Mouse (Mus musculus): ENCODE results near the gene Ms4a18. TPM values are rescaled to one million over a fixed set of nuclear protein-coding genes. Genes with fewer than 3 reads are reported as not detected.

Ms4a18 gene
- polyA plus RNA-seq, 1 experiment from 2014 or later: not detected

DNA sequence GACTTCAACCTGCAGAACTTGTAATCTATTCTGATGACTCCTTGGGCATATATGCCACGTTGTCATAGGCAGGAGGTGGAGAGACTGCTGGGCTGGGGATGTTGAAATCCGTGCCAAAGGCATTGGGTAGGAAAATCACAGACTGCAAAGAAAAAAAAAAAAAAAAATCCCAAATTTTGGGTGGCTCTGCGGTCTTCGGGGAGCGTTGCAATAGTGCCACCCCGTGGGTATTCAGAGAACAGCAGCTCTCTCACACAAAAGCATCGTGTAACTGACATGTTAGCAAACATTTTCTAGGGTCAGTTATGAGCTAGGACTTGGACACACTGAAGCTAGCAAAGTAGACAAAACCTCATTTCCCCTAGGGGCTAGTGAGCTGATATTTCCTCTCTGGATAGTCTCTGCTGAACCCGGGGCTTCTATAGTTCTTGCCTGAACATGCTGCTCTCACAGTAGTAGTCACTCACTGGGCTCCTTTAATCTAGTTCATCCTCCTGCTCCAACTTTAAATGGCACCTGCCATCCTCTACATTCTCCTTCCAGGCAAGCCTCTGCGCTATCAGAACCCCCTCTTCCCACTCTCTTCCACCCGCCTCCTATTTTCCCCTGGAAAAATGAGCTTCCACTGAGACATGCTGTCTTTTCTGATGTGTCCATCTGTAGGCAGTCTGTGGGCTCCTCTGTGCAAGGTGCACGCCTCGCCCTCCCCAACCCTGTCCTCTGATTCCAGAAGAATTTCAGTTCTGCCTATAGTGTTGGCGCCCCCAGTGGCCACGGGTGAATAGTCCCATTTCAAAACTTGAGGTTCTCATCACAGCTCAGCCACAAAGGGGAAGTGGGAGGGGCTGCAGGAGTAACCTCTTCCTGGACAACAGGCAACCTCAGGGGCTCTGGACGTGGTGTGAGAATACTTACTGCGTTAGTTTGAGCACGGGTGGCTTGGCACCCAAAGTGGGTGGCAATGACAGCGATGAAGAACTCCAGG lies 38.4 kb downstream of the Ms4a18 start:
- Histone ChIP-seq H3K9me3 (no peaks in the 10 kb centered on the region), H3K9ac (peak overlapping the region; percentile 33; the same call in 1 of the 2 replicates), H3K27ac (no peak overlapping the region), H3K4me1 (peaks cover 4% of the 10 kb centered on the region; the same call in 1 of the 2 replicates), H3K4me2 (peak overlapping the region; percentile 27), H3K4me3 (replicated peaks) (no peak overlapping the region), H3K27me3 (no peaks in the 10 kb centered on the region), H3K36me3 (replicated peaks) (no peaks in the 10 kb centered on the region)
- peak; percentile 59 for ATAC-seq (ENCODE audit: low FRiP score)
- 14% methylated on average over 18 of the region's 18 CpGs for WGBS

DNA sequence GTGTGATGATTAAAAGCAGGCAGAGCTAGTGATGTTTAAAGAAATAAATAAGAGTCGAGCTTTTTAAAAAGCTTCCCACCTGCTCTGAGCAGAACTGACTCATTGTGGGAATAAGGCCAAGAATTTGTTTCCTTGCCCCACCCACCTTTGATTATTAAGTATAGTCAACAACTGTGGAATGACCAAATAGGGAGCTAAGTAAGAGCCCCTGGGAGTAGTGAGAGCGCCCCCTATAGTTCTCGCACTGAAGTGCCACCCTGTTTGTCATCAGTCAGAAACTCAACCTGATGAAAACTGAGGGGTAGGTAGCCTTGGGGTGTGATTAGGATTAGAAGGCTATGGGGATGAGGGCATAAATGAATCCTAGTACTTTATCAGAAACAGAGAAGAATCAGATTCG lies 41.5 kb downstream of the Ms4a18 start:
- 59% methylated on average over 4 of the region's 4 CpGs for WGBS

DNA sequence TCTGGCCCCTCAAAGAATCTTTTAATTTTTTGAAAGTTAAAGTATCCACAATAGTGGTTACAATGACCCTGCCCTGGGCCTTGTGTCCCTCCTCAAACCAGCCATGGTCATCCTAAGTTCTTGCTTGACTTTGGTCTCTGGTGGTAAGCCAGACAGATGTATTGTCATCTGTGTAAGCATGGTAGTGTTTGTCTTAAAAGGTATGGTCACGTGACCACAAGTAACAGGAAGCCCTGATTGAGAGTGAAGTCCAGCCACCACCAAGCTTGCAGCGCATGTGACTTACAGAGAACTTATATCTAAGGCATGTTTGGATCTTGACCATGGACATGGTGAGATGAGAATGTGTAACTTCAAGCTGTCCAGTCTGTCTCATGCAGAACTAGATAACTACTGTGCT lies 42.6 kb downstream of the Ms4a18 start:
- WGBS: 75% methylated on average over 2 of the region's 2 CpGs
- H3K27ac ChIP-seq: no peak overlapping the region
- 0 out of 2 replicates have a peak, but pooled peaks cover 5% of the 10 kb centered on the region for H3K9me3 ChIP-seq
- no peak overlapping the region for H3K4me3 ChIP-seq (replicated peaks)
- H3K36me3 ChIP-seq (replicated peaks): no peaks in the 10 kb centered on the region
- no peak for ATAC-seq (ENCODE audit: low FRiP score)
- H3K27me3 ChIP-seq: no peaks in the 10 kb centered on the region
- H3K9ac ChIP-seq: no peak overlapping the region
- H3K4me2 ChIP-seq: no peak overlapping the region
- H3K4me1 ChIP-seq: peaks cover 4% of the 10 kb centered on the region; the same call in 1 of the 2 replicates

More for the DNA sequence above, 41.5 kb downstream of the Ms4a18 start:
- Histone ChIP-seq H3K27ac (no peak overlapping the region), H3K36me3 (replicated peaks) (no peaks in the 10 kb centered on the region), H3K4me3 (replicated peaks) (no peak overlapping the region), H3K4me2 (no peak overlapping the region), H3K27me3 (no peaks in the 10 kb centered on the region), H3K9me3 (0 out of 2 replicates have a peak, but pooled peaks cover 3% of the 10 kb centered on the region), H3K9ac (no peak overlapping the region), H3K4me1 (peaks cover 4% of the 10 kb centered on the region; the same call in 1 of the 2 replicates)
- ATAC-seq (ENCODE audit: low FRiP score): no peak

DNA sequence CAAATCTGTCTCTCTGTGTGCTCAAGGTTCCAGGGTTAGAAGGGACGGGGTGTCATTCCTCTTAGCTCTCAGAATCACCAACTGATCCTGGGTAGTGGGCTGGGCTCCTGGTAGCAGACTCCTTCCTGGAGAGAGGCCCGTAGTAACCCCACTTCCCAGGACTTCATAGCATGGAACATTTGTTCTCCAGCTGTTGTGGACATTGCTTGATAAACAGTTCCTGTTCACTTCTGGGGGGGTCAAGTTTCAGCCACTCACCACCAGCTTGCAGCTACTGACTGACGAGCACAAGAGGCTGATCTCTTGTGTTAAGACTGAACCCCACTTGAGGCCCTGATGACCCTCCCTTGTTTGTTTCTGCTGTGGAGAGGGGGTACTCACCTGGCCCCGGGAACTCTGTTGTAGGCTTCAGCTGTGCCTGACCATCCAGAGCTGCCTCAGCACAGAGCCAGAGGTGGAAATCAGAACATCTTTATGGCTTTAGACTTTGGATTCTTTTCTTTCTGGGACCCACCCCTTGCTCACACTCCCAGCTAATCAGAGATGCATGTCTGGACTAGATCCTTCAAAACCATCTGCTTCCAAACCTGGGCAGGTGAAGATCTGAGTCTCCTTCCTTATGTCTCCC lies 43.5 kb downstream of the Ms4a18 start, which contains the start of gene Ms4a10:
Gene Ms4a10, minus strand, starts transcription at position 433 of the 628 bp plus-strand sequence.
- Histone ChIP-seq H3K4me2 (no peak within 1 kb of the TSS), H3K9ac (no peak within 1 kb of the TSS), H3K27me3 (no peaks in the 10 kb centered on the region), H3K27ac (no peak within 1 kb of the TSS), H3K36me3 (replicated peaks) (no peaks in the 10 kb centered on the region), H3K9me3 (0 out of 2 replicates have a peak, but pooled peaks cover 5% of the 10 kb centered on the region), H3K4me3 (replicated peaks) (no peak within 1 kb of the TSS), H3K4me1 (peaks cover under 1% of the 10 kb centered on the region; the same call in 1 of the 2 replicates)
- 75% methylated on average over 4 of the region's 4 CpGs for WGBS
- no peak for ATAC-seq (ENCODE audit: low FRiP score)

DNA sequence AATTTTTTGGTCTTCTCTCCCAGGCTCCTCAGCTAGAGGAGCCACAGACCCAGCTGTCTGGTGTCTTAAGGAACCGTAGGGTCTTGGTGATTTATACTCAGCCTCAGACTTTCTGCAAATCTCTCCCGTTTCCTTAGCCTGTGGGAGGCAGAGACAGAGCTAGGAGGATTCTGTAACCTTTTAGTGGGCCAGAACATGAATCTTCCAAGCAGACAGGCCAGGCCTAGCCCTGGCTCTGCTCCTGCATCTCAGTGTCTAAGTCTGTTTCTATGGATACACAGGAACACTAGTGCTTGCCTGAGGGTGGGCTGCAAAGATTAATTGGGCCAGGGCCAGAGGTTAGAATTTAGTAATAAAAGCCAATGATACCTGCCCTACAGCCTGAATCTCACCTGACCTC lies 44.6 kb downstream of the Ms4a18 start:
- Histone ChIP-seq H3K9ac (no peak overlapping the region), H3K4me3 (replicated peaks) (no peak overlapping the region), H3K4me1 (no peaks in the 10 kb centered on the region), H3K4me2 (no peak overlapping the region), H3K36me3 (replicated peaks) (no peaks in the 10 kb centered on the region), H3K27me3 (no peaks in the 10 kb centered on the region), H3K9me3 (0 out of 2 replicates have a peak, but pooled peaks cover 5% of the 10 kb centered on the region), H3K27ac (no peak overlapping the region)
- no peak for ATAC-seq (ENCODE audit: low FRiP score)
- WGBS: 69% methylated on average over 2 of the region's 2 CpGs

DNA sequence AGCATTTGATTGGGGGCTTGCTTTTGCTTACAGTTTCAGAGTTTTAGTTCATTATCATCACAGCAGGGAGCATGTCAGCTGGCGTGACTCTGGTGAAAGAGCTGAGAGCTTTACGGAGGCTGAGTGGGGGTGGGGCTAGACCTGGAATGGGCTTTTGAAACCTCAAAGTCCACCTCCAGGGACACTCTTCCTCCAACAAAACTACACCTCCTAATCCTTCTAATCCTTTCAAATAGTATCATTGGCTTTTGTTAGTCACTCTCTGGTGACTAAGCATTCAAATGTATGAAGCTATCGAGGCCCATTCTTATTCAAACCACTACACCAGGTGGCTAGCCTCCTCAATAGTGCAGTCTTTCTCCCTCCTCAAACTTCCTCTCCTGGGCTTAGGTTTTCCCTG lies 45.2 kb downstream of the Ms4a18 start:
- Histone ChIP-seq H3K27ac (no peak overlapping the region), H3K9me3 (0 out of 2 replicates have a peak, but pooled peaks cover 5% of the 10 kb centered on the region), H3K4me1 (no peaks in the 10 kb centered on the region), H3K27me3 (no peaks in the 10 kb centered on the region), H3K4me3 (replicated peaks) (no peak overlapping the region), H3K36me3 (replicated peaks) (no peaks in the 10 kb centered on the region), H3K9ac (no peak overlapping the region), H3K4me2 (no peak overlapping the region)
- no peak for ATAC-seq (ENCODE audit: low FRiP score)
- 13% methylated on average over 3 of the region's 3 CpGs for WGBS

DNA sequence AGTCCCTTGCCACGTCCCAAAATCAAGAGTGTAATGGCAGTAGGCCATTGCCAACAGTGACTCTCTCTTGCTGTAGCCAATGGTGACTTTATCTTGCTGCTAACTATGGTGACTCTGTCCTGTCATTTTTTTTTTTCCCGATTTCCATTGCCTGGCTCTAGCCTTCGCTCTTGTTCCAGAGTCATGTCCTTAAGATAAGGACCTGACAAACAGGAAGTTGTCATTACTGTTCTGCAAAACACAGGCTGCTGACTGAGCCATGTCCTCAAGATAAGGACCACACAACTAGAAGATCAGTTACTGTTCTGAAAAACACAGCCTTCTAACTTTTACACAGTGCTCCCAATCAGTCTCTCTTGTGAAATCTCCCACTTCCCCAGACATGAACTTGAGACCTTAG lies 47.4 kb downstream of the Ms4a18 start:
- Histone ChIP-seq H3K4me3 (replicated peaks) (no peak overlapping the region), H3K36me3 (replicated peaks) (no peaks in the 10 kb centered on the region), H3K27ac (no peak overlapping the region), H3K9me3 (0 out of 2 replicates have a peak, but pooled peaks cover 5% of the 10 kb centered on the region), H3K4me1 (no peaks in the 10 kb centered on the region), H3K27me3 (no peaks in the 10 kb centered on the region), H3K4me2 (no peak overlapping the region), H3K9ac (no peak overlapping the region)
- WGBS: 85% methylated on average over 3 of the region's 3 CpGs
- ATAC-seq (ENCODE audit: low FRiP score): no peak

DNA sequence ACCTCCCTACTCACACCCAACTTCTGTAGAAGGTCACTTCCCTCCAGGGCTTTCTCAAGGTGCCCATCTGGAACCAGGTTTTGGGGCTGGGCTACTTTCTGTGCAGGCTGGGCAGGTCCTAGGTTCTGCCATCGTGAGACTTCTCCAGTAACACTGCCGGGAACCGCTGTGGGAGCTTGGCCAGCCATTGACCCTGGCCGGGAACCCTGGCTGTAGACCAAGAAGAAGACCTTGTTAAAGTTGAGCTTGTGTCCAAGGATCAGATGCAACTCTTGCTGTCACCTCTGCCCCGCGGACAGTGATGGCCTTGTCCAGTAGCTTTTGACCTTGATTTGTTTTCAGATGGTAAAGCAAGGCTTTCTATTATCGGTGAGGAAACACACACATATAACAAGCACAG lies 49.3 kb downstream of the Ms4a18 start:
- Histone ChIP-seq H3K9ac (no peak overlapping the region), H3K4me1 (no peaks in the 10 kb centered on the region), H3K27me3 (no peaks in the 10 kb centered on the region), H3K27ac (no peak overlapping the region), H3K4me2 (no peak overlapping the region), H3K9me3 (0 out of 2 replicates have a peak, but pooled peaks cover 5% of the 10 kb centered on the region), H3K36me3 (replicated peaks) (no peaks in the 10 kb centered on the region), H3K4me3 (replicated peaks) (no peak overlapping the region)
- ATAC-seq (ENCODE audit: low FRiP score): no peak
- WGBS: 90% methylated on average over 7 of the region's 7 CpGs

DNA sequence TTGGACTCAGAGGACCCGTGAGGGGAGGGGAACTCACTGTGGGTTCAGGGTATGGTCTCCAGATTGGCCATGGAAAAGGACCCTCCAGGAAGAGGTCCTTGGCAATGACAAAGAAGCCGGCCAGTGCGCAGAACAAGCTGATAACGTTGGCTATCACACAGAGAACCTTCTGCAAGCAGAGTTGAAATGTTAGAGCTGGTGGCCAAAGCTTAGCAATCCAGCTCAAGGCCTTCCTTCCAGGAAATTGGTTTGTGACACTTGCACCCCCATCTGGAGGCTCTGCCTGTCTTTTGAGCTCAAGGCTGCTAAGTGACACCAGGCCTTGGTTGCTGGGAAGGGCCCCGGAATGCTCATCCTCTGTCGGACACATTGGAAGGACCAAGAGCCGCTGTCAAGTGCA lies 52.1 kb downstream of the Ms4a18 start:
- no peak overlapping the region for H3K27ac ChIP-seq
- H3K4me2 ChIP-seq: no peak overlapping the region
- no peak for ATAC-seq (ENCODE audit: low FRiP score)
- 84% methylated on average over 7 of the region's 7 CpGs for WGBS
- H3K27me3 ChIP-seq: 0 out of 2 replicates have a peak, but pooled peaks cover 4% of the 10 kb centered on the region
- H3K4me1 ChIP-seq: no peaks in the 10 kb centered on the region
- 0 out of 2 replicates have a peak, but pooled peaks cover 2% of the 10 kb centered on the region for H3K9me3 ChIP-seq
- H3K36me3 ChIP-seq (replicated peaks): no peaks in the 10 kb centered on the region
- no peak overlapping the region for H3K9ac ChIP-seq
- H3K4me3 ChIP-seq (replicated peaks): no peak overlapping the region

DNA sequence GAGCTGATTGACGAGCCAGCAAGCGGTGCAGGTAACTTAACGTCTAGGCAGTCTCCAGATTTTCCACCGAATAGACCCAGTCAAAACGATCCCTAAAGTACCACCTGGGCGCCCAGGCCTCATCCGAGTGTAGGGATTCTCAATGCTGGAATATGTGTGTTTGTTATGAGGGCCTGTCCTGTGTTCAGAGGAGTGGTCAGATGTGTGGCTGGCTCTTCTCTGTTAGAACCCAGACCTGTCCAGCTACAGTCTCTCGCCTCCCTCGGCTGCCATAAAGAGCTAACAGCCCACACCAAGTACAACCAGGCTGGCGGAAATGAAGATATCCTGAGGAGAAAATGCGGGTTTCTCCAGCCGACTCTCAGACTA lies 57.9 kb downstream of the Ms4a18 start:
- peaks cover 4% of the 10 kb centered on the region for H3K4me1 ChIP-seq
- no peaks in the 10 kb centered on the region for H3K9me3 ChIP-seq
- no peak overlapping the region for H3K27ac ChIP-seq
- 0 out of 2 replicates have a peak, but pooled peaks cover 4% of the 10 kb centered on the region for H3K27me3 ChIP-seq
- 45% methylated on average over 12 of the region's 12 CpGs for WGBS
- ATAC-seq (ENCODE audit: low FRiP score): peak; percentile 36; the same call in 1 of the 2 replicates
- H3K9ac ChIP-seq: no peak overlapping the region
- H3K36me3 ChIP-seq (replicated peaks): no peaks in the 10 kb centered on the region
- H3K4me3 ChIP-seq (replicated peaks): no peak overlapping the region
- no peak overlapping the region for H3K4me2 ChIP-seq

DNA sequence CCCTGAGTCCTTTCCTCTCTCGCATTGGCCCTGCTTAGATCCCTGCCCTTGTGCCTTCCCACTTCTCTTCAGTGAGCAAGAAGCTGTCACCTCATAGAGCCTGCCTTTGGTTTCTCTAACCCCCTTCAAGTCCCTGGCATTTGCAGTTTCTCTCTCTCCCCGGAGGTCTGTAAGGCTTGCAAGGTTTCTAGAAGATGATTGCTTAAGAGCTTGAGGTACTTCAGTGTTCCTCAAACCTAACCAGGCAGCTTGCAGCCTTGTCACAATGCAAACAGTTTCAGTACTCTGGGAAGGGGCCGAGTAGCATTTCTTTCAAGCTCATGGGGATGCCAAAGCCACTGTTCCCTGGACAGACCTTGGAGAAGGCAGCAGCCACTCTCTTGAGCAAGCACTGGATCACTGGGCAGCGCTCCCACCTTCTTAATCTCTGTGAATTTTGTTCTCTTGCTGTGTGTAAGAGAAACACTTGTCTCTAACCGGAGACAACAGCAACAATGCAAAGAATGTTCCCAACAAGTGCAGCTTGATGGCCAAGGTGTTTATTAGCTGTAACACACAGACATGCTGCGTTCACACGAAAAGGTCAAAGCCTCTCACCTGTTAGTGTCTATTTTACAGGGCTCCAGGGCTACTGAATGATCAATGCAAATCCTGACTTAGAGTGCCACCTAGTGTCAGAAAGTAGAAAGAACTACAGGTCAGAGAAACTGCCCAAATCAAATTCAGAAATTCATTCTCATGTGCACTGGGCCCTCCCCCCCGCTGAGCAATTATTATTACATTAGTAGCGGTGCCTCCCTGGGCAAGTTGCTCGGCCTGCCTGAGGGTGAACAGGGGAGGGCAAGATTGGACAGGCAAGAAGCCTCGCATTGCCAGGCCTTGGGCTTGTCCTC lies 58.5 kb downstream of the Ms4a18 start:
- Histone ChIP-seq H3K27me3 (0 out of 2 replicates have a peak, but pooled peaks cover 4% of the 10 kb centered on the region), H3K4me2 (no peak overlapping the region), H3K36me3 (replicated peaks) (no peaks in the 10 kb centered on the region), H3K27ac (no peak overlapping the region), H3K9me3 (no peaks in the 10 kb centered on the region), H3K9ac (no peak overlapping the region), H3K4me1 (peaks cover 4% of the 10 kb centered on the region), H3K4me3 (replicated peaks) (no peak overlapping the region)
- ATAC-seq (ENCODE audit: low FRiP score): peak; percentile 44; the same call in 1 of the 2 replicates
- WGBS: 36% methylated on average over 11 of the region's 11 CpGs
